Mouse (Mus musculus) heart, adult 2 months (tissue): ENCODE results near the gene Zfp286. TPM values are rescaled to one million over a fixed set of nuclear protein-coding genes. Genes with fewer than 3 reads are reported as not detected.
A peak's percentile ranks its signal among the peaks of the same experiment; 100 is the strongest.

ENCODE experiments used
- DNase-seq, 2 experiments: peaks; one replicate each; pipeline ENCODE4 v3.0.0; 2021
- H3K27ac ChIP-seq: fragments of 200-600 bp; 2 replicates; pipeline ENCODE4 v1.8.1; 2022
- H3K27me3 ChIP-seq: fragments of 200-500 bp; 2 replicates; pipeline ENCODE4 v1.6.1; 2012; ENCODE audit warnings: mild to moderate bottlenecking, low read length, inconsistent platforms, mixed read lengths; ENCODE audit not compliant: control insufficient read depth, insufficient read depth
- H3K36me3 ChIP-seq: fragments of 200-500 bp; 2 replicates; pipeline ENCODE4 v1.6.1; 2012; ENCODE audit warnings: low read length, inconsistent platforms; ENCODE audit not compliant: control insufficient read depth, insufficient read depth
- H3K4me1 ChIP-seq: fragments of 200-500 bp; 2 replicates; pipeline ENCODE4 v1.6.1; 2011; ENCODE audit warnings: low read length; ENCODE audit not compliant: control insufficient read depth, insufficient read depth
- H3K4me3 ChIP-seq: fragments of 200-600 bp; 2 replicates; pipeline ENCODE4 v1.8.1; 2022
- H3K79me2 ChIP-seq: fragments of 200-500 bp; replicated peaks from 2 replicates; pipeline ENCODE4 v1.6.1; 2012; ENCODE audit warnings: mild to moderate bottlenecking, inconsistent platforms, low read length, moderate library complexity, mixed read lengths; ENCODE audit not compliant: control insufficient read depth, insufficient read depth
- H3K9ac ChIP-seq: fragments of 200-500 bp; 2 replicates; pipeline ENCODE4 v1.6.1; 2012; ENCODE audit warnings: low read depth, mild to moderate bottlenecking, control low read depth, inconsistent platforms, low read length, mixed read lengths
- CTCF ChIP-seq: fragments of 200-600 bp; IDR thresholded peaks from 2 replicates; pipeline ENCODE4 v1.8.1; 2022; ENCODE audit warnings: antibody characterized with exemption, mild to moderate bottlenecking, moderate library complexity
- EP300 ChIP-seq: fragments of 200-500 bp; IDR thresholded peaks from 2 replicates; pipeline ENCODE4 v1.6.1; 2011; ENCODE audit warnings: low read depth, low read length, control low read depth; ENCODE audit not compliant: insufficient read depth
- POLR2A ChIP-seq: fragments of 200-500 bp; IDR thresholded peaks from 2 replicates; pipeline ENCODE4 v1.6.1; 2011; ENCODE audit warnings: mild to moderate bottlenecking, low read depth, low read length, control low read depth; ENCODE audit not compliant: insufficient read depth
- WGBS: fragments of 180-500 bp; shearing (Covaris S2); methylation state at CpG from one replicate; pipeline ENCODE4 v1.1.7; 2018; 5-methylcytosine and 5-hydroxymethylcytosine counted together
- intact Hi-C: fragments of 180-260 bp; cut with DNase I; formaldehyde crosslinking; loops from one replicate; pipeline ENCODE4 v1.15.1; 2025
- polyA plus RNA-seq: library from polyadenylated mRNA; depleted of rRNA; stranded (reverse); fragments of >200 nt; gene quantifications from 2 replicates; pipeline ENCODE4 v1.2.3, GENCODE M21; 2012
- total RNA-seq, 2 experiments: library from RNA; stranded (reverse); gene quantifications; 2 replicates each; pipeline ENCODE4 v1.2.3; 2021

Gene Zfp286
- total and polyA plus RNA-seq, 3 experiments, result 0.41 to 0.70 (median 0.42) TPM

DNA sequence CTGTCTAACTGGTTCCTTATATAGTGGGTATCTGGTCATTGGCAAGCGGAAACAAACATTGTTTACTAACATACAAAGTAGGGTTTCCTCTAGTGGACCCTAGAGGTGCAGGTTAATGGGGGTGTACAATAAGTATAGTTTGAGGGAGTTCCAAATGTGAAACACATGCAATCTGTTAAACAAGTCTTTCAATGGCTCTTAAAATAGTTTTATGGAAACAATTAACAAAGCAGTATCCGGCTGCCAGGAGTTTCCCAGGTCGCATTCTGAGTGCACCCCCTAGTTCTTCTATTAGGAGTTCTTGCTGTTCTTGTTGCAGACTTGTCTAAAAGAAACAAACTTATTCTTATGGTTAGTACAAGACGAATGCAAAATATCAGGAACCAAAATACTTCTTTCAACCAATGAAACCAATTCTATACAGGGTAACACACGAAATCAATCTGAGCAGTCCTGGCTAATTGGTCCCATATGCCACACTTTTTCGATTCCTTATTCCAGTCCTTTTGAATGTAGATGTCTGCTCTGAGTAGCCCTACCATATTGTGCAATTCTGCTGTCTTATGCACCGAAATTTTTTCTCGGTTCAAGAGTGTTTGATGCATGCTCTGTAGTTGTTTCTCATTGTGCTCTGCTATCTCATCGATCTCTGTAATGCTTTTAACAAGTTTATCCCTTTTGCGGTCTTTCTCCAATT lies 46.9 kb downstream of the Zfp286 start:
- no peaks in the 10 kb centered on the region for H3K4me1 ChIP-seq
- 62% methylated on average over 10 of the region's 10 CpGs for WGBS
- no peak for DNase-seq

DNA sequence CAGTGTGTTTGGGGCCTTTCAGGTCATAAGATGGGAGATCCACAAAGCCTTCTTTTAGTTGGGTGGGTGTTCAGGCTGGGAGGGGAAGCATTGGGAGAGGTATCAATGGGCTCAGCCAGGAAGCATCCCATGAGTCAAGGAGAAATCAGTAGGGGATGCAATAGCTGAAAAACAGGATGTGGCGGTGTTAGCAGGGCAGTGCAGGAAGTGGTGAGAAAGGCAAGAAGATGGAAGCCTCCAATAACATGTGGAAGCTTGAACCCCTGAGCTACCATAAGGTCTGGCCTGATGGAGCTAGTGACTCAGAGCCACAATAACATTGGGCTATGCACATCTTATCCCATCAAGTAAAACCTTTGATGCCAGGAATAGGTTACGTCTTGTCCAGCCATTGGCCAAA lies 48.1 kb downstream of the Zfp286 start:
- intact Hi-C loops, result loop anchor here (10.0 kb wide), 2 partner anchors 394 to 424 kb away; no protein-coding TSS in a partner anchor
- H3K9ac ChIP-seq, result no peak overlapping the region
- no peaks in the 10 kb centered on the region for H3K79me2 ChIP-seq
- no peaks in the 10 kb centered on the region for H3K4me1 ChIP-seq
- 93% methylated on average over 2 of the region's 2 CpGs for WGBS
- H3K27ac ChIP-seq, result no peak overlapping the region
- no peak for DNase-seq
- TF ChIP-seq EP300, result no peak
- no peak for TF ChIP-seq CTCF
- no peak for TF ChIP-seq POLR2A
- H3K27me3 ChIP-seq, result no peaks in the 10 kb centered on the region
- no peak overlapping the region for H3K4me3 ChIP-seq
- no peaks in the 10 kb centered on the region for H3K36me3 ChIP-seq

More for the DNA sequence above, 46.9 kb downstream of the Zfp286 start:
- Histone ChIP-seq H3K27ac (peak overlapping the region; percentile 29; the same call in 1 of the 2 replicates), H3K79me2 (no peaks in the 10 kb centered on the region), H3K27me3 (no peaks in the 10 kb centered on the region), H3K4me3 (no peak overlapping the region), H3K9ac (no peak overlapping the region), H3K36me3 (no peaks in the 10 kb centered on the region)
- TF ChIP-seq EP300, result no peak
- TF ChIP-seq POLR2A, result no peak
- no peak for TF ChIP-seq CTCF
- intact Hi-C loops, result loop anchor here (10.0 kb wide), 2 partner anchors 392 to 422 kb away; no protein-coding TSS in a partner anchor

DNA sequence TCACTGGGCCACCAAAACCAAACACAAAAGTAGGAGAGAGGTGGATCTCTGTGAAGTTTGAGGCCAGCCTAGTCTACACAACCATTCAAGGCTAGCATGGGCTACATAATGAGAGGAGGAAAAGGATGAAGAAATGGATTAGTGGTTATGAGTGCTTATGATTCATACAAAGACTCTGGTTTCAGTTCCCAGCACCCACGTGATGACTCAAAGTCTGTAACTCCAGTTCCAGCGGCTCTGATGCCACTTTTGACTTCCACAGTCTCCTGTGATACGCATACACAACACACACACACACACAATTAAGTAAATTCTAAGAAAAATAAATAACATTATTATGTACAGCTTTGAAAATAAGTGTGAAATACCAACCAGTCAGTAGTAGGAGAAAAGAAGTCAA lies 56.6 kb downstream of the Zfp286 start:
- no peaks in the 10 kb centered on the region; the same call in 1 of the 2 replicates for H3K27me3 ChIP-seq
- intact Hi-C loops, result no loop called here
- H3K9ac ChIP-seq, result no peak overlapping the region
- H3K79me2 ChIP-seq, result no peaks in the 10 kb centered on the region
- no peak for DNase-seq
- no peak for TF ChIP-seq EP300
- no peak for TF ChIP-seq POLR2A
- TF ChIP-seq CTCF, result no peak
- H3K4me3 ChIP-seq, result no peak overlapping the region
- no peak overlapping the region for H3K27ac ChIP-seq
- H3K4me1 ChIP-seq, result no peaks in the 10 kb centered on the region; the same call in none of the 2 replicates
- WGBS, result 71% methylated on average over 3 of the region's 3 CpGs
- H3K36me3 ChIP-seq, result no peaks in the 10 kb centered on the region

- TF ChIP-seq EP300 (no peak), POLR2A (no peak), CTCF (no peak)
- DNase-seq, result no peak
- Histone ChIP-seq H3K36me3 (no peaks in the 10 kb centered on the region), H3K4me1 (no peaks in the 10 kb centered on the region; the same call in none of the 2 replicates), H3K27me3 (no peaks in the 10 kb centered on the region; the same call in 1 of the 2 replicates), H3K27ac (peak overlapping the region; percentile 79; the same call in 1 of the 2 replicates), H3K79me2 (no peaks in the 10 kb centered on the region), H3K4me3 (peak overlapping the region; percentile 70), H3K9ac (no peak overlapping the region)
- 28% methylated on average over 5 of the region's 5 CpGs for WGBS
- intact Hi-C loops, result no loop called here
Measured at GRCm38 (mm10) chr11:62732022-62732387, 57.3 kb downstream of the Zfp286 start.

- H3K4me1 ChIP-seq, result no peaks in the 10 kb centered on the region; the same call in none of the 2 replicates
- H3K27me3 ChIP-seq, result no peaks in the 10 kb centered on the region; the same call in 1 of the 2 replicates
- DNase-seq, result peak; percentile 89 to 91
- no peaks in the 10 kb centered on the region for H3K36me3 ChIP-seq
- no peak for TF ChIP-seq EP300
- TF ChIP-seq CTCF, result peak; percentile 18; the same call in 1 of the 2 replicates
- TF ChIP-seq POLR2A, result peak; percentile 35
- WGBS, result 1% methylated on average over 48 of the region's 48 CpGs
- intact Hi-C loops, result no loop called here
- peak within 1 kb of the TSS; percentile 82 for H3K9ac ChIP-seq
- peak within 1 kb of the TSS; percentile 70 for H3K4me3 ChIP-seq
- H3K79me2 ChIP-seq, result no peaks in the 10 kb centered on the region
- peak within 1 kb of the TSS; percentile 79 for H3K27ac ChIP-seq
Measured at GRCm38 (mm10) chr11:62731311-62732021, 57.8 kb downstream of the Zfp286 start, which contains the start of gene Zfp287. Gene Zfp287 (minus strand): TSS chr11:62731905.

DNA sequence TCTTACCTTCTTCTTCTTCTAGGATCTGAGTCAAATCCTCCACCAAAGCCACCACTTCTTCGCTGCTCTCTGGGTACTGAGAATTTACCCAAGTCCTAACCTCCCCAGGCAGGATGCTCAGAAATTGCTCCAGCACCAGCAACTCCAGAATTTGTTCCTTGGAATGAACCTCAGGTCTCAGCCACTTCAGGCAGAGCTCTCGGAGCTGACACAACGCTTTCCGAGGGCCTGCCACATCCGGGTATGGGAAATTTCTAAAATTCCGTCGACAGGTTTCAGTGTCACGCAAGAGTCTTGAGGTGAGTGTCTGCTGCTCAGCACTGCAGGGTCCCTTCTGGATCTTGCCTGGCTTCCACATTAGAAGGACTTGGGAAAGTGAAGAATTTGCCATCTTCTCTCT lies 61.0 kb downstream of the Zfp286 start:
- H3K4me1 ChIP-seq, result no peaks in the 10 kb centered on the region; the same call in none of the 2 replicates
- H3K79me2 ChIP-seq, result no peaks in the 10 kb centered on the region
- intact Hi-C loops, result no loop called here
- WGBS, result 84% methylated on average over 8 of the region's 8 CpGs
- no peaks in the 10 kb centered on the region for H3K27me3 ChIP-seq
- no peaks in the 10 kb centered on the region for H3K36me3 ChIP-seq
- H3K27ac ChIP-seq, result no peak overlapping the region
- no peak for DNase-seq
- TF ChIP-seq POLR2A, result no peak
- TF ChIP-seq CTCF, result no peak
- TF ChIP-seq EP300, result no peak
- H3K4me3 ChIP-seq, result no peak overlapping the region
- no peak overlapping the region for H3K9ac ChIP-seq
